Mouse (Mus musculus): ENCODE data around the gene 9930021J03Rik.

DNA sequence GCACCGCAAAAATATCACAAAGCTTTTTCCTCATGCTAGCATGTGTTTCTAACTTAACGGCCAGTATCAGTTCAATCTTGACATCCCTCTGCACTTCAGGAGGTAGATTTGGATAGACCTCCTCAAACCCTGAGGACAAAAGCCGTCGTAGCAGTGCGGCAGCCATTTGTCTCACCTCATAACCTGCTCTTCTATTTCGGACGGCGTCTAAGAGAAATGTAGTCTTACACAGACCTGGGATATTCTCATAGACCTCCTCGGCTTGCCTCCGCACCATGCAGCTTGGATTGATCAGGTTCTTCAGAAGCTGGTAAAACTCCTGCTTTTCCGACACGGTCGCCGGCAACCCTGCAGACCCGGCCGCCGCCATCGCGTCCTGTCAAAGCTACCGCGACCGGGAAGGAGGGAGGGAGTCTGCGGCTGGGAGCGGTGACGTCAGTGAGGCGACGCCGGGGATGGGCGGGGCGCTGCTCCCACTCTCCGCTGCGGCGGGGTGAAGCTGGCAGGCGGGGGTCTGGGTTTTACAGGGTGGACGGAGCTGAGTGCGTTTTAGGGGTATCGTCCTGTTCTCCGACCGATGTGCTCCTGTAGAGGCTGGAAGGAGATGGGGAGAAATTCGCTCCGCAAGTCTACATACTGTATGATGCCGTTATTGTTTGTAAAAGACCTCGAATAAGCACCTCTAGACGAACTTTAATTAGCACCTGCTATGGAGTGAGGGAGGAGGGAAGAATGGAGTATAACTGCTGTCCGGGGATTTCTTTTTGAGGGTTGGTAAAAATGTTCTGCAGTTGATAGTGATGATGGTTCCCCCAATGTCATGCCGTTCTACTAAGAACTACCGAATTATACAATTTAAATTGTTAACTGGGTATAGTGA, 7.0 kb upstream of the 9930021J03Rik start, which contains the start of gene Ranbp6:
- TF ChIP-seq POLR2A (IDR thresholded peaks at IDR 0.05; ENCODE audit: low read depth, low read length) (peak; percentile 55; the same call in 1 of the 2 replicates), CTCF (IDR thresholded peaks at IDR 0.05; ENCODE audit: extremely low read depth, insufficient read depth, insufficient read length, insufficient replicate concordance) (no peak)

All from spleen, adult 2 months (tissue).